Mouse (Mus musculus) bone marrow macrophage, adult 2 months (primary cell): ENCODE measurements around the gene Syngap1.

ENCODE experiments used
- CTCF ChIP-seq: IDR thresholded peaks from 2 replicates; pipeline ENCODE4 v1.5.1; 2012; ENCODE audit warnings: low read depth, mild to moderate bottlenecking, low read length, moderate library complexity
- POLR2A ChIP-seq: IDR thresholded peaks from 2 replicates; pipeline ENCODE4 v1.6.1; 2012; ENCODE audit warnings: mild to moderate bottlenecking, low read depth, low read length, borderline replicate concordance

GRCm38 (mm10) chr17:26970221-26970620 lies 29.2 kb downstream of the Syngap1 start:
- TF ChIP-seq CTCF (no peak), POLR2A (no peak)
